Mouse (Mus musculus): ENCODE results near the gene Rai14. TPM values are rescaled to one million over a fixed set of nuclear protein-coding genes. Genes with fewer than 3 reads are reported as not detected.

Gene Rai14
- polyA plus RNA-seq, 1 experiment from 2014 or later = 25.6 TPM

DNA sequence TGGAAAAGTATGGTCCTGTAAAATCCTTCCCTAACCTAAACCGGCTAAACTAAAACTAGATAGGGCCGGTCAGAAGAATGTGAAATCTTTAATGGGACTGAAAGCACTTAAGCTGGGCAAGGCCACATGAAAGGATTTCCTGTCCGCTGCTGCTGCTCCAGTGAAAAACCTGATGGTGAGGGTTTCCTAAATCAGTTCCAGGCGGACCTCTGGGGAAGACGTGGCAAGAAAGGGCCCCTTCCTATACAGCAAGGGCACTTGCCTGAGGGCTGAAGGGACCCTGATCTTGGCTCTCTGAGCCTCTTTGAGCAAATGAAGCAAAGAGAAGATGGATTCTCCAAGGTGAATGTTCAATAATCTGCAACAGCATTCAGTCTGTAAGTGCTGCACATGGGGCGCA lies 80.2 kb downstream of the Rai14 start:
- no peak overlapping the region for H3K9ac ChIP-seq
- no peak overlapping the region for H3K4me2 ChIP-seq
- H3K27ac ChIP-seq (ENCODE audit: poor library complexity, severe bottlenecking) = peak overlapping the region; percentile 35; the same call in 1 of the 2 replicates
- H3K4me3 ChIP-seq = no peak overlapping the region
- 45% methylated on average over 6 of the region's 6 CpGs for WGBS
- peaks cover 8% of the 10 kb centered on the region; the same call in 1 of the 2 replicates for H3K36me3 ChIP-seq
- ATAC-seq (ENCODE audit: insufficient number of reproducible peaks, low FRiP score) = no peak
- H3K9me3 ChIP-seq (replicated peaks) = no peaks in the 10 kb centered on the region
- no peaks in the 10 kb centered on the region for H3K27me3 ChIP-seq (replicated peaks)
- H3K4me1 ChIP-seq (replicated peaks) = peaks cover 12% of the 10 kb centered on the region

DNA sequence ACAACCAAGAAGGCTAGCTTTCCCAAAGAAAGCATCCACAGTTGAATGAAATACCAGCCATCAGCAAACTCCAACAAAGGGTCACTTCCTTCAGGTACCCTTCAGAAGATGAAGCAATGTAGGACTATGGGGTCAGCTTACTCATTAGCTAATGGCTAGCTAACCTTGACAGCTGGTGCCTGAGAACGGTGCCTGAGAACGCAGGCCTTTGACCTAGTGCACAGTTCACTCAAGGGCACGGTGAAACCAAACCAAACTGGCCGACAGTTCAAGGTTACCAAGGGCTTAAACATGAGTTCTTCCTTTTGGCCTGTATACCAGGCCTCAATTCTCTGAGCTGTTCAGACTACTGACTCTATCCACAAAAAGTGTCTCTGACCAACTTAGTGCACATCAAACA lies 81.0 kb downstream of the Rai14 start:
- Histone ChIP-seq H3K4me1 (replicated peaks) (peaks cover 12% of the 10 kb centered on the region), H3K9me3 (replicated peaks) (no peaks in the 10 kb centered on the region), H3K36me3 (peaks cover 8% of the 10 kb centered on the region; the same call in 1 of the 2 replicates), H3K9ac (no peak overlapping the region), H3K4me3 (no peak overlapping the region), H3K4me2 (no peak overlapping the region), H3K27me3 (replicated peaks) (no peaks in the 10 kb centered on the region), H3K27ac (ENCODE audit: poor library complexity, severe bottlenecking) (no peak overlapping the region)
- ATAC-seq (ENCODE audit: insufficient number of reproducible peaks, low FRiP score) = no peak
- 85% methylated on average over 4 of the region's 4 CpGs for WGBS

DNA sequence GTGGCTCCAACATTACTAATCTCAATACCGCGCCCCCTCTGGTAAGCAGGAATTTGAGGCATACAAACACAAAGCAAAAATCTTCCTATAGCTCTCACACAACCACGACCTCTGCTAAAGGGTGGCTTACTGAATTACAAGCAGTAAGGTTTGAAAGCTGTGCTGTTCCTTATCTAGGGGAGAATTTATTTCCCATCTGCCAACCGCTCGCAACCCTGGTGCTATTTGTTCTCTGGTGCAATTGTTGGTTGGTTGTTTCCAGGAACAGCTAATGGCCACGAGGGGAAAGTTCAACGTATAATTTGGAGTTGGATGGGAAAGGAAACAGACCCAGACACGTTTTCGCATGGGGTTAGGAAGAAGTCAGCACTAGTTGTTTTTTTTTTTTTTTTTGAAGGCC lies 81.8 kb downstream of the Rai14 start:
- ATAC-seq (ENCODE audit: insufficient number of reproducible peaks, low FRiP score) = no peak
- Histone ChIP-seq H3K27ac (ENCODE audit: poor library complexity, severe bottlenecking) (no peak overlapping the region), H3K9ac (no peak overlapping the region), H3K9me3 (replicated peaks) (no peaks in the 10 kb centered on the region), H3K27me3 (replicated peaks) (no peaks in the 10 kb centered on the region), H3K4me2 (no peak overlapping the region), H3K36me3 (peaks cover 8% of the 10 kb centered on the region; the same call in 1 of the 2 replicates), H3K4me3 (no peak overlapping the region), H3K4me1 (replicated peaks) (peaks cover 12% of the 10 kb centered on the region)
- WGBS = 87% methylated on average over 9 of the region's 9 CpGs

DNA sequence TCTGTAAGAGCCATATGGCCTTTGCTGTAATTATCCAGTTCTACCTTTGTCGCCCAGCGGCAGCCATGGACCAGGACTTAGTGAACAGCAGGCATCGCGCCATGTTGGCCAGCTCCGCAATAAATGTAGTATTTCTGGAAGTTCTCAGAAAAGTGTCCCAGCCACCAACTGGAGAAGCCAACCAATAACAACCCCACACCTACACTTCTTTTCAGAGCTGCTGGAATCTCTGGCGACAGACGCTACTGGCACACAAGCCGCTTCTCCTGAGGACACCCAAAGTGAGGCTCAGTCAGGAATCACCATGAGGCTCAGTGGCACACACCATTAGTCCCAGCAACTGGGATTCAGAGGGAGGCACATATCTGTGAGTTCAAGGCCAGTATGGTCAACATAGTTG lies 82.4 kb downstream of the Rai14 start:
- no peak for ATAC-seq (ENCODE audit: insufficient number of reproducible peaks, low FRiP score)
- H3K4me3 ChIP-seq = no peak overlapping the region
- peaks cover 12% of the 10 kb centered on the region for H3K4me1 ChIP-seq (replicated peaks)
- H3K27ac ChIP-seq (ENCODE audit: poor library complexity, severe bottlenecking) = no peak overlapping the region
- no peak overlapping the region for H3K4me2 ChIP-seq
- WGBS = 94% methylated on average over 8 of the region's 8 CpGs
- H3K9ac ChIP-seq = no peak overlapping the region
- no peaks in the 10 kb centered on the region for H3K27me3 ChIP-seq (replicated peaks)
- peaks cover 11% of the 10 kb centered on the region; the same call in 1 of the 2 replicates for H3K36me3 ChIP-seq
- no peaks in the 10 kb centered on the region for H3K9me3 ChIP-seq (replicated peaks)

DNA sequence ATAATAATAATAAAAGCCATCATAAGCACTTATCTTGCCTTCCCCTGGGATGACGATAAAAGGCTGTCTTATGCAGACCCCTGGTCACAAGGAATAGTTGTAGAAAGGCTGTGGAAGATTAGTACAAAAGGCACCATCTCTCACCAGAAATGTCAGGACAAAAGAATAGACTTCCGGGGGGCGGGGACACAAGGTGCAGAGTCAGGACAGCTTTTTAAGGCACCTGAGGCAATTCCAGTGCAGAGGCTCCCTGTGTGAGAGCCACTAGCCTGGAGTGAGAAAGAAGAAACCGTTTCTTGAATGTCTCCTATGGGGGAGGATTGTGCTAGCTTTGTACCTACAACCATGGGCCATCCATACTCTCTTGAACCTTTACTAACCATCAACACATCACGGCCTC lies 82.9 kb downstream of the Rai14 start:
- H3K9me3 ChIP-seq (replicated peaks) = no peaks in the 10 kb centered on the region
- peaks cover 11% of the 10 kb centered on the region; the same call in 1 of the 2 replicates for H3K36me3 ChIP-seq
- no peak overlapping the region for H3K4me2 ChIP-seq
- H3K4me3 ChIP-seq = no peak overlapping the region
- 87% methylated on average over 5 of the region's 5 CpGs for WGBS
- H3K27ac ChIP-seq (ENCODE audit: poor library complexity, severe bottlenecking) = no peak overlapping the region
- H3K27me3 ChIP-seq (replicated peaks) = no peaks in the 10 kb centered on the region
- ATAC-seq (ENCODE audit: insufficient number of reproducible peaks, low FRiP score) = no peak
- peaks cover 12% of the 10 kb centered on the region for H3K4me1 ChIP-seq (replicated peaks)
- H3K9ac ChIP-seq = no peak overlapping the region

DNA sequence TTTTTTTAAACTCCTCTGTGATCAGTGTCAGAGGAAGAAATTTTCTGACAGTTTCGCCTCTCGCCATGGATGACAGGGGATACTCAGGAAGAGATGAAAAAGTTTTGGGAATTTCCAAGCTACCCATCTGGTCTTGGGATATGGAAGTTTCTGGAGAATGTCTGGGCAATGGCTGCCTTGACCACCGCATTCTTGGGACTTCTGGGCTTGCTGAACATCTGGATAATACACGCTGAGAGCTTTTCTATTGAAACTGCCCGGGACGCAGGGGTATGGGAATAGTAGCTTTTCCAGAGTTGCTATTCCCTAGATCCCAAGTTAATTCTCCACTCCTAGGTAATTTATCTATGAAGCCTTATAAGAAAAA lies 85.5 kb downstream of the Rai14 start:
- no peak overlapping the region for H3K27ac ChIP-seq (ENCODE audit: poor library complexity, severe bottlenecking)
- peaks cover 11% of the 10 kb centered on the region; the same call in 1 of the 2 replicates for H3K36me3 ChIP-seq
- no peak overlapping the region for H3K9ac ChIP-seq
- no peak overlapping the region for H3K4me3 ChIP-seq
- ATAC-seq (ENCODE audit: insufficient number of reproducible peaks, low FRiP score) = no peak
- no peaks in the 10 kb centered on the region for H3K27me3 ChIP-seq (replicated peaks)
- H3K9me3 ChIP-seq (replicated peaks) = no peaks in the 10 kb centered on the region
- WGBS = 82% methylated on average over 6 of the region's 6 CpGs
- no peak overlapping the region for H3K4me2 ChIP-seq
- 0 out of 2 replicates have a peak, but pooled peaks cover under 1% of the 10 kb centered on the region for H3K4me1 ChIP-seq (replicated peaks)

DNA sequence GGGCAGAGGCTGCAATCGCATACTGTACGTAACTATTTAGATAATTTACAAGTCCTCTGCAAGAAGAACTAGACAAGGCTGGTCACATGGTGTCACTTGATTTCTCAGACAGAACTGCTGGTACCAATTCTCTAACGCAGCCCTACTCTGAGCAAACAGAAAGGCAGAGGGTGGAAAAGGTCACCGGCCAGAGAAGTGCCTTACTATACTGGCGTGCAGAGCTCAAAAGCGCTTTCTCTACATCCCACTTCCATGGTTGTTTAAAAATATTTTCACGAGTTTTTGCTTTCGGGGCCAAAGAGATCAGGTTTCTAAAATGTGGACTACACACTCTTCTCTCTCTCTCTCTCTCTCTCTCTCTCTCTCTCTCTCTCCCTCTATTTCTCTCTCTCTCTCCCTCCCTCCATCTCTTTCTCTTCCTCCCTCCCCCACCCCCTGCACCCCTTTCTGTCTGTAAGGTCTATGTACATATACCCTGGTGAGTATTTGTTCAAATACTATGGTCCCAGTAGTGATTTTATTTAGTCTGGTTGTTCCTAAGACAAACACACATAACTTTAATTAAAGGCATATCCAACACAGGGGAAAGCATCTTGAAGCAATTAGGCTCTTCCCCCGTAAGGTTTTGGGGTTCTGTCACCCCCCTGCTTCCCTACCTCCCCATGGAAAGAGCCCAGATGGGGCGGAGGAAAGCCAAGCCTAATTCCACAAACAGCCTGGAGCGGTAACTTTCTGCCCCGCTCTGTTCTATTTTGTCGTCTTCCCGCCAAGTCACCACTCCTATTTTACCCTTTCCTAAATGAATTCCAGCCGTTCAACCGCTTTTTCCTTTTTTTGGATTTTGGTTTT lies 86.1 kb downstream of the Rai14 start:
- Histone ChIP-seq H3K9me3 (replicated peaks) (no peaks in the 10 kb centered on the region), H3K9ac (no peak overlapping the region), H3K4me1 (replicated peaks) (0 out of 2 replicates have a peak, but pooled peaks cover 4% of the 10 kb centered on the region), H3K27me3 (replicated peaks) (no peaks in the 10 kb centered on the region), H3K4me3 (no peak overlapping the region), H3K27ac (ENCODE audit: poor library complexity, severe bottlenecking) (no peak overlapping the region), H3K4me2 (no peak overlapping the region), H3K36me3 (peaks cover 11% of the 10 kb centered on the region; the same call in 1 of the 2 replicates)
- 79% methylated on average over 16 of the region's 16 CpGs for WGBS
- ATAC-seq (ENCODE audit: insufficient number of reproducible peaks, low FRiP score) = no peak

DNA sequence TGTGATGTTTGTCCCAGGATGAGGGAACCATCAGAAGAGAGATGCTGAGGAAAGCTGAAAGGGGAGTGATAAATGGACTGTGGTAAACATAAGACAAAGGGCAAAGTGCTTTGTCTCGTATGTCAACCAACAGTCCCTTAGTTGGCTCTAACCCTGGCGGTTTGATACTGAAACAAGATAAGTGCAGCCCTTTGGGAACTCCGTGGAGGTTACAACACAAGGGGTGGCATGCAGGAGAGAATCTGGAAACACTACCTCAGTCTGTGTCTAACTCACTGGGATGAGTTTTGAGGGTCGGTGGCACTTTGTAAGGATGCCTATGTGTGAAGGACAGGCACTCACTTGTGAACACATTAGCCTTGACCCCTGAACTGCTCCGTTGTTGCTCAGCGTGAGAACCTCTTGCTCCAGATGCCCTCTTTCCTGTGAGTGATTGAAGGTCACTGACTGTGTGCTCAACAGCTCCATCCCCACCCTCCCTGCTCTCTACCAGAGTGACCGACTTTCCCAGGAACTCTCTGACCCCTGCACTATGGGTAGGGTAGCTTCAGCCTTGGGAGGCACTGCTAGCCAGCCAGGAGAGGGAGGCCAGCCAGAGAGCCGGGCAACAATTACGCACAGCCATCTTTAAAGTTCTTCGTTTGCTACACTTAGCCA lies 90.7 kb downstream of the Rai14 start:
- 42% methylated on average over 10 of the region's 10 CpGs for WGBS
- H3K36me3 ChIP-seq = peaks cover 12% of the 10 kb centered on the region; the same call in 1 of the 2 replicates
- 0 out of 2 replicates have a peak, but pooled peaks cover 4% of the 10 kb centered on the region for H3K4me1 ChIP-seq (replicated peaks)
- no peak overlapping the region for H3K27ac ChIP-seq (ENCODE audit: poor library complexity, severe bottlenecking)
- H3K9ac ChIP-seq = no peak overlapping the region
- H3K4me3 ChIP-seq = no peak overlapping the region
- 0 out of 2 replicates have a peak, but pooled peaks cover 3% of the 10 kb centered on the region for H3K9me3 ChIP-seq (replicated peaks)
- peak; percentile 29; the same call in 1 of the 2 replicates for ATAC-seq (ENCODE audit: insufficient number of reproducible peaks, low FRiP score)
- H3K4me2 ChIP-seq = no peak overlapping the region
- H3K27me3 ChIP-seq (replicated peaks) = no peaks in the 10 kb centered on the region

DNA sequence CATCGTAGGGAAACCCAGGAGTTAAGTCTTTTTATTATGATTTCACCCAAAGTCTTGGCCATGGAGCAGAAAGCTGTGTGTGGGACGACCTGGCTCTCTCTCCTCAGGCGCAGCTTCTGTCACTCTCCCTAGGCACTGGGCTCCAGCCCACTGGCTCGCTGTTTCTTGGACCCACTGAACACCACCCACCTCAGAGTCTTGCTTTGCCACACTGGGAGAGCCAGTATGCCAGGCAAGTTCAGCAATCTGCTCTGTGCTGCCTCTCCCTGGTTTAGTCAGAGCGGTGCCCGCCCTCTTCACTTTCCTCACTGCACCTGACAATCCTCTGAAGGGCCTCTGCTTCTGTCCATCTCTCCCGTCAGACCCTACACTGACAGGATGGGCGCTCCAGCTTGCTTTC lies 93.2 kb downstream of the Rai14 start:
- no peak overlapping the region for H3K9ac ChIP-seq
- H3K27ac ChIP-seq (ENCODE audit: poor library complexity, severe bottlenecking) = no peak overlapping the region
- no peak overlapping the region for H3K4me3 ChIP-seq
- H3K9me3 ChIP-seq (replicated peaks) = 0 out of 2 replicates have a peak, but pooled peaks cover 5% of the 10 kb centered on the region
- H3K27me3 ChIP-seq (replicated peaks) = no peaks in the 10 kb centered on the region
- H3K4me2 ChIP-seq = no peak overlapping the region
- peaks cover 11% of the 10 kb centered on the region; the same call in 1 of the 2 replicates for H3K36me3 ChIP-seq
- 82% methylated on average over 8 of the region's 8 CpGs for WGBS
- peaks cover 7% of the 10 kb centered on the region; the same call in 1 of the 2 replicates for H3K4me1 ChIP-seq (replicated peaks)
- ATAC-seq (ENCODE audit: insufficient number of reproducible peaks, low FRiP score) = no peak

DNA sequence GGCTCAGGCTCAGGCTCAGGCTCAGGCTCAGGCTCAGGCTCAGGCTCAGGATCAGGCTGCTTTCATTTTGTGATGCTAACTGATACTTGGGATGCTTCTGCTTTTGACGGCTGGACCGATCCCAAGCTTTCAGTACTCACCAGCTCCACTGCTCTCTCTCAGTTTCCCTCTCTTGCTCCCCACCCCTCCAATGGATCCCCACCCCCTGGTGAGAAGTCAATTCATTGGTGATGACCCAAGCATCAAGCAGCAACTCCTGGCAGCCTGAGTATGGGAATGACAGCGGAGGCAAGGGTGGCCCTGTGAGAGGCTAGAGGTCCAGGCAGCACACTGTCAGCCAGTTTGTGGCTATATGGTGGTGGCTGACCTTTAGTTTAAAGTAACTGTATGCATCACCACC lies 94.7 kb downstream of the Rai14 start:
- no peaks in the 10 kb centered on the region for H3K27me3 ChIP-seq (replicated peaks)
- H3K9ac ChIP-seq = no peak overlapping the region
- ATAC-seq (ENCODE audit: insufficient number of reproducible peaks, low FRiP score) = no peak
- 0 out of 2 replicates have a peak, but pooled peaks cover 5% of the 10 kb centered on the region for H3K9me3 ChIP-seq (replicated peaks)
- peaks cover 10% of the 10 kb centered on the region; the same call in 1 of the 2 replicates for H3K4me1 ChIP-seq (replicated peaks)
- H3K27ac ChIP-seq (ENCODE audit: poor library complexity, severe bottlenecking) = no peak overlapping the region
- peaks cover 11% of the 10 kb centered on the region; the same call in 1 of the 2 replicates for H3K36me3 ChIP-seq
- H3K4me2 ChIP-seq = no peak overlapping the region
- 95% methylated on average over 3 of the region's 3 CpGs for WGBS
- no peak overlapping the region for H3K4me3 ChIP-seq

DNA sequence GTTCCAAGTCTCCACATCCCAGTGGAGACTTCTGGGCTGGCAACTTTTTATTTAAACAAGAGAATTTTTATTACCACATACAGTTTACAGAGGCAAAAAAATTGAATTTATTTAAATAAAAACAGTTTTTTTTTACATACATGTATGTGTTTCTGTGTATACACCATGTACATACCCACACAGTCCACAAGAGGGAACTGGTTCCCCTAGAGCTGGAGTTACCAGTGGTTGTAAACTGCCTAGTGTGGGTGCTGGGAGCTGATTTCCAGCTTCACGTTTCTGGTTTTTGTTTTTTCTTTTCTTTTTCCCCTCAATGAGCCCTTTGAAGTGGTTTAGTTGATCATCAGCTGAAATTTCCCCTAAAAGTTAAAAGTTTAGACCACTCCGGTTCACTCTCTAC lies 96.1 kb downstream of the Rai14 start:
- H3K9ac ChIP-seq = no peak overlapping the region
- no peak overlapping the region for H3K4me3 ChIP-seq
- 79% methylated on average over 2 of the region's 2 CpGs for WGBS
- peaks cover 7% of the 10 kb centered on the region; the same call in 1 of the 2 replicates for H3K4me1 ChIP-seq (replicated peaks)
- H3K27me3 ChIP-seq (replicated peaks) = no peaks in the 10 kb centered on the region
- no peak overlapping the region for H3K4me2 ChIP-seq
- ATAC-seq (ENCODE audit: insufficient number of reproducible peaks, low FRiP score) = no peak
- H3K27ac ChIP-seq (ENCODE audit: poor library complexity, severe bottlenecking) = no peak overlapping the region
- H3K9me3 ChIP-seq (replicated peaks) = 0 out of 2 replicates have a peak, but pooled peaks cover 5% of the 10 kb centered on the region
- H3K36me3 ChIP-seq = peaks cover 11% of the 10 kb centered on the region; the same call in 1 of the 2 replicates
